Mouse (Mus musculus): Measurements from ENCODE around the gene Psmd9.

DNA sequence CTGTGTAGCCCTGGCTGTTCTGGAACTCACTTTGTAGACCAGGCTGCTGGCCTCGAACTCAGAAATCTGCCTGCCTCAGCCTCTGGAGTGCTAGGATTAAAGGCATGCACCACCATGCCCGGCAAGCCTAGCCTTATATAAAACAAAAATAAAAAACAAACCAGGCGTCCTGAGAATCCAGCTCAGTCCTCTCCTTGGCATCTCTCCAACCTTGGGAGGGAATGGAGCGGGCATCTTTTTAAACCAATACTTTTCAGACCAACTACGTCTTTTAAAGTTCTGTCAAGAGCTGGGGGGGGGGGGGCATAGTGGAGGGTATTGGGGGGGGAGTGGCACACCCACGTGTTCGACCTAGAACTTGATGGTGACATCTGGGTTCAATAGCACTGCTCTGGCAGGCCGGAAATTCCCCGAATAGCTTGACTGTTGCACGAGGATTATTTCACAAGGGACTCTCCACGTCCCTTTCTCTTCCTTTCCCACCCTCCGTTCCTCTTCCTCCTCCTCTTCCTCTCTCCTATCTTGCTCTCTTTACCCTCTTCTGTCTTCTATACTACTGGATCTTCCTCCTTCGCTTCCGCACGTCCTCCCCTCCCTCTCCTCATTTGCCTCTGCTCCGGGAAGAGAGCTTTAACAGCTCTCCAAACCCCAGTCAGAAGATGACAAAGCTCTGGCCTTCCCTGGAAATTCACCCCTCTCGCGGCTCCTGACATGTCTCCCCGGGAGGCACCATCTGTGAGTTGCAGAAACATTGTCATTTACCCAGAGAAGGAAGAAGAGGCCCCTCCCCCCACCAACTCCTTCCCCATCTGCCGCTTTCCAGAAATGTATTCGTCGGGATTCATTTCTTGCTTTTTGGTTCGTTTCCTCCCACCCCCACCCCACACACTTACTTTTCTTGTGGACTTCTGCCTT lies 87.9 kb downstream of the Psmd9 start:
- no peak for TF ChIP-seq CTCF (IDR thresholded peaks at IDR 0.05; ENCODE audit: low read depth)
- TF ChIP-seq EP300 (optimal IDR thresholded peaks at IDR 0.05) = no peak
